Mouse (Mus musculus) brown adipose tissue, adult 24 weeks (tissue): ENCODE measurements around the gene Gm28372. TPM values are rescaled to one million over a fixed set of nuclear protein-coding genes. Genes with fewer than 3 reads are reported as not detected.

Source experiments
- H3K27ac ChIP-seq: fragments of 200-500 bp; replicated peaks from 2 replicates; pipeline ENCODE4 v1.5.1; 2012; ENCODE audit warnings: low read depth, mild to moderate bottlenecking, low read length
- H3K4me1 ChIP-seq: fragments of 200-500 bp; 2 replicates; pipeline ENCODE4 v1.6.1; 2012; ENCODE audit warnings: low read length, mixed read lengths; ENCODE audit not compliant: control insufficient read depth, insufficient read depth, insufficient read length
- H3K4me3 ChIP-seq: fragments of 200-500 bp; 2 replicates; pipeline ENCODE4 v1.5.1; 2012; ENCODE audit warnings: low read depth, mild to moderate bottlenecking, low read length, moderate library complexity; ENCODE audit not compliant: insufficient read depth
- polyA plus RNA-seq: library from polyadenylated mRNA; stranded (reverse); fragments of >200 nt; gene quantifications from 2 replicates; pipeline ENCODE4 v1.2.4, GENCODE M21; 2012; ENCODE audit not compliant: missing spikeins, insufficient read depth, insufficient read length

Gene Gm28372
- polyA plus RNA-seq, 1 experiment, result not detected

DNA sequence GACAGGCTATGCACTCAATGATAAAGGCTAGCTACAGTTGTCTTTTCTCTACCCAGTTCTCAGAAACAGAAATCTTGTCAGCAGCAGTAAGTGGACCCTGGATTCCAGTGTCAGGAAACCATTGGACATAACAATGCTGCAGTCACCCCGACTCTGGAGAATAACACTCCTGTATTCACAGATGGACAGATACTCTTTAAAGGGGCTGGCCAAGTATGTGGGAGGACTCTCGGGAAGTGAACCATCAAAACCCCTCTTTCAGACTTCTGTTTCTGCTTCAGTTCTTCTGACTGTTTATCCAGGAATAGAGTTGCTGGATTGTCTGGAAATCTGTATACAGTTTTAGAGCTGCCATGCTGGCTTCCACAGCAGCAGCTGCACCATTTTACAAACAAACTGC lies 24.8 kb downstream of the Gm28372 start:
- no peaks in the 10 kb centered on the region for H3K4me1 ChIP-seq
- H3K27ac ChIP-seq, result no peak overlapping the region
- H3K4me3 ChIP-seq, result no peak overlapping the region

DNA sequence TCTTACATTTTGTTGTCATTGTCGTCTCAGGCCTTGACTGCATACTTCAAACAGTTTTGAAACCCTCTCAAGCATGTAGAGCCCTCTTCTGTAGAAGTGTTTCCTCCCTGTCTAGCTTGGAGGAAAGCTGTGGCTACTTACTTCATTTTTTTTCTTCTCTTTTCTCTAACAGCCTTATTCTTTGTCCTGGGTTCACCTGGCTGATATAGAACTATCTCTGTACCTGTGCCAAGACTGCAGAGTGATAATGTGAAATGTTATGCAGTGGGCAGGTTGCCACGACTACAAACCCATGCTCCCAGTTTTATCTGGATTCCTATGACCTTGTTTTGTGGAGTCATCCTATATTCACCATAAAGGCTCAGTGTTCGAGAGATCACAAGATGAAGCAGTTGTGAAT lies 25.4 kb downstream of the Gm28372 start:
- H3K4me3 ChIP-seq, result no peak overlapping the region
- H3K4me1 ChIP-seq, result no peaks in the 10 kb centered on the region
- no peak overlapping the region for H3K27ac ChIP-seq

DNA sequence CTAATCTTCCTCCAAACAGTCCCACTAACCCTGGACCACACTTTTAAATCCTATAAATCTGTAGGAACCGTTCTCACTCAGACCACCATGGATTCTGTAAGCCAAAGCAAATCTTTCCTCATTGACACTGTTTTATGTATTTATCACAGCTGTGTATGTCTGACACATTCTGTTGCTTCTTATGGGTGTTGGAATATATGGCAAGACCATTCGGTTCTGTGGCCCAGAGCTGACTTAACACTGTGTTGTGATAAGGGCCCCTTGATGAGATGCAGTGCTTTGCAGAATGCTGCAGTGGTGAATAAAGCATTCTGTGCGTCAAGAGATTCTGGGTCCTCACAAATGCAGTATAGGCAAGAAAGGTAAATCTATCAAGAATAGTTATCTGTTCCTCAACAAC lies 27.1 kb downstream of the Gm28372 start:
- no peaks in the 10 kb centered on the region for H3K4me1 ChIP-seq
- no peak overlapping the region for H3K27ac ChIP-seq
- no peak overlapping the region for H3K4me3 ChIP-seq

DNA sequence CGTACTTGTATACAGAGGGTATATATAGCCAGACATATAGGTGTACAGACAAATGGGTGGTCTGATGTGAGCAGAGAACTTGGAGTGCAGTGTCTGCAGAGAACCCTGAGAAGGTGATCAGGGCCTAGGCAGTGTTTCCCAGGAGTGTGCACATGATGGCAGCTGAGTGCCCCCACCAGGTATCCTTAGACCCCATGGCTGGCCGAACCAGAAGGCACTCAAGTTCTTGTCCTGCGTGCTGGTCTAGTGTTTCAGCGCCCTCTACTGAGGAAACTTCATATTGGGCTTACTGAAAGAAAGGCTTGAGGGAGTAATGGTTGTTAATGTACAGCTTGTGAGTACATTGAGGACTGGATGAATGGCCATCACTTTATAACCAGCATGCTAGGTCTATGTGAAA lies 28.1 kb downstream of the Gm28372 start:
- Histone ChIP-seq H3K4me1 (no peaks in the 10 kb centered on the region), H3K27ac (no peak overlapping the region), H3K4me3 (no peak overlapping the region)

DNA sequence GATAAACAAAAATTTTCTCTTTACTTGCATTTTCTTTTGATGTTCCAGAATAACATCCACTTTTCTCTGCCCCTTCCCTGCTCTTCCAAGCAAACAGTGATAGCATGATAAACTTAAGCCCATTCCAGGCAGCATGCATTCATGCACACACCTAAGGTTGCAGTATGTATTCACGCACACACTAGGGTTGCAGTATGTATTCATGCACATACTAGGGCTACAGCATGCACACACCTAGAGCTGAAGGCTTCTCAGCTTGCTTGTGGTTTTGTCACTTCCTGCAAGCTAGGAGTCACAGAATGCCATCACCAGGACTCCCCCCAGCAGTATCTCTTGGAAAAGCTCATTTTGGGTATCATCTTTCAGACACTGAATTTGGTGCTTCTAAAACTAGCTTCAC lies 31.7 kb downstream of the Gm28372 start:
- Histone ChIP-seq H3K27ac (no peak overlapping the region), H3K4me3 (no peak overlapping the region), H3K4me1 (no peaks in the 10 kb centered on the region)

DNA sequence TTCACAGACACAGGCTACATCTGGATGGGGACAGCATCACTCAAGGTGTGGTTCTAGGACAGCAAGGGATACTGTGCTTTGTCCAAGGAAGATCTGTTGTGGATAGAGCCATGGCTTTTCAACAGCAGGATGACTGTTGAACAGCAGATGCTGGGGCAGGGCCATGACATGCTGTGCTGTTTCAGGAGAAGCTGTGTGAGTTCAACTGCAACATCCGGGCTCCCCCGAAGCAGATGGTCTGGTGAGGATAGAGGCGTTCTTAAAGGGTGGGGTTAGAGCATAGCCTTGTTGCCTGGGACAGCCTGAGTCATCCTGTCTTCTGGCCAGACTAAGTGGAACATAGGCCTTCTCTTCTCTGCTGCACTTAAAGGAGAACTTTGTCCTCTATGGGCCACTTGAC lies 33.8 kb downstream of the Gm28372 start:
- no peak overlapping the region for H3K4me3 ChIP-seq
- no peaks in the 10 kb centered on the region for H3K4me1 ChIP-seq
- no peak overlapping the region for H3K27ac ChIP-seq

DNA sequence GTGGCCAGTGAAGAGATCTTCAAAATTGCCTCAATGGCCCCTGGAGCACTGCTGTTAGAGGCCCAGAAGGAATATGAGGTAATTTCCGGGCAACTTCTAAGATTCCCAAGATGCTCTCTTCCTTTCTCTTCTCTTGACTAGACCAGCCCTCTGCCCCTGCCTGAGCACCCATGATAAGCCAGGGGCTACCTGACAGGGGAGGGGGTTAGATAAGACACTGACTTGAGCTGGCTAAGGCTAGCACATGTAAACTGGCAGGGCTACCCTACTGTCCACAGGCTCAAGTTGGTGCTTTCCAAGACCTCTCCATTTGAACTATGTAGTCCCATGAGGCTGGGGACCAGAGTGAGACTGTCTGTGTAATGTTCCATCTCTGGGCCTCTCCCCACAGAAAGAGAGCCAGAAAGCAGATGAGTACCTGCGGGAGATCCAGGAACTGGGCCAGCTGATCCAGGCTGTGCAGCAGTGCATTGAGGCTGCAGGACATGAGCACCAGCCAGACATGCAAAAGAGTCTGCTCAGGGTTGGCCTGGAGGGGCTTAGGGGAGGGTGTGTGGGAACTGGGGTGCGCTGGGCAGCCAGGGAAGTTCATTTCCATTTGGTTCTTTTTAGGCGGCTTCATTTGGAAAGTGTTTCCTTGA lies 34.9 kb downstream of the Gm28372 start:
- Histone ChIP-seq H3K4me3 (no peak overlapping the region), H3K27ac (no peak overlapping the region), H3K4me1 (no peaks in the 10 kb centered on the region)

DNA sequence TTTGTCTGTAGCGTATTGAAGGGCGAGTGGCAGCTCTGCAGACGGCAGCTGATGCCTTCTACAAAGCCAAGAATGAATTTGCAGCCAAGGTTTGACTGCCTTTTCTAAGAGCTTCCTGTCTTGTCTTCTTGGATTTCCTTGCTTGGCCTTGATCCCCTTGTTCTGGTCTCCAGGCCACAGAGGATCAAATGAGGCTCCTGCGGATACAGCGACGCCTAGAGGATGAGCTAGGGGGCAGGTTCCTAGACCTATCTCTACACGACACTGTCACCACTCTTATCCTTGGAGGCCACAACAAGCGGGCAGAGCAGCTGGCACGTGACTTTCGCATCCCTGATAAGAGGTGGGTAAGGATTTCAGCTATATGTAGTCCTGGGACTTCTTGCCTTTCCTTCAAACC lies 37.1 kb downstream of the Gm28372 start:
- no peak overlapping the region for H3K4me3 ChIP-seq
- H3K27ac ChIP-seq, result no peak overlapping the region
- no peaks in the 10 kb centered on the region for H3K4me1 ChIP-seq

DNA sequence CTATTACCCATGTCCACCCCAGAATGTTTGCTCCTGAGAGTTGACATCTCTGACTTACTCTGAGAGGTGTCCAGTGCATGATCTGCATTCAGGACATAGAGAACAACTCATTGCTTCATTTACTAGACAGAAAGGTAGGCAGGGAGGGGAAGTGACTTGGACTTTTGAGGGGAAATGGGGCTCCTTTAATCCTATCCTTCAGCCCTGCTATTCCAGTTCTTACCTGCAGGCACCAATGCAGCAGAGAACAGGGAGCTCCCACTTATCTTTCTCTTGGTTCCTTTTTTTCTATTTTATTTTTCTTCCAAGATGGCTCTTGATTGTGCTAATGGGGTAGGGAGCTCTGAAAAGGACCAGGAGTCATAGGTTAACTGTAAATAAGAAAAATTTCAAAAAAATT lies 43.4 kb downstream of the Gm28372 start:
- no peak overlapping the region for H3K27ac ChIP-seq
- no peaks in the 10 kb centered on the region; the same call in 1 of the 2 replicates for H3K4me1 ChIP-seq
- H3K4me3 ChIP-seq, result no peak overlapping the region

DNA sequence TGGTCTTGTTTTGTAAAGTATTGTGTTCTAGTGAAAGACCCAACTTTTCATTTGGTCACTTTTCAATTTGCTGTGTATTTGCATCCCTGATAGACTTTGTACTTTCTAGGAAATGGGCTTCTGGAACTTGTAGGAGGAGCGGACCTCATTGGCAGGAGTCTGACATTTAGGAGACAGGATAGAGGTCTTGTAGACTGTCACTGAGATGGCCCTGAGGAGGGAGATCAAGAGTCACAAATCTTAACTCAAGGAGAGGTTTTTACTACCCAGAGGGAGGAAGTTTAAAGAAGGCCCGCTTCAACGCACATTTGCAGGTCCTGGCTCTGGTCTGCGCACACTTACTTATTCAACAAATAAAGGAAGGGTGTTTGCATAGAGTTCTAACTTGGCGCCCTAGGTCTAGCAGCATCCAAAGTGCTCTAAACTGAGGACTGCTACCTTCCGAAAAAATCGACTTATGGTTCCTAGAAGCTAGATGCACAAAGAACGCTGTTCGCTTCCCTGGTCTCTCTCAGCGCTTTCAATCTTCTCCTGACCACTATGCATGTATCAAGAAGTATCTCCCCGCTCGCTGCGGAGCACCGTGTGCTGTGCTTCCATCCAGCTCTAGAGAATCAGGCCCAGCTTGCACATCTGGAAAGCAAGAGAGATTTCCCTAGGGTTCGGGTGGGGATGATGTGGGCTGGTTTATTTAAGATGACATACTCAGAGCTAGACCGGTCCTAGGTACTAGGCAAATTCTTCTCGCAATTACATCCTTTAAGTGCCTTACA lies 44.2 kb downstream of the Gm28372 start:
- no peak overlapping the region for H3K27ac ChIP-seq
- H3K4me1 ChIP-seq, result no peaks in the 10 kb centered on the region; the same call in none of the 2 replicates
- peak overlapping the region; percentile 92 for H3K4me3 ChIP-seq

DNA sequence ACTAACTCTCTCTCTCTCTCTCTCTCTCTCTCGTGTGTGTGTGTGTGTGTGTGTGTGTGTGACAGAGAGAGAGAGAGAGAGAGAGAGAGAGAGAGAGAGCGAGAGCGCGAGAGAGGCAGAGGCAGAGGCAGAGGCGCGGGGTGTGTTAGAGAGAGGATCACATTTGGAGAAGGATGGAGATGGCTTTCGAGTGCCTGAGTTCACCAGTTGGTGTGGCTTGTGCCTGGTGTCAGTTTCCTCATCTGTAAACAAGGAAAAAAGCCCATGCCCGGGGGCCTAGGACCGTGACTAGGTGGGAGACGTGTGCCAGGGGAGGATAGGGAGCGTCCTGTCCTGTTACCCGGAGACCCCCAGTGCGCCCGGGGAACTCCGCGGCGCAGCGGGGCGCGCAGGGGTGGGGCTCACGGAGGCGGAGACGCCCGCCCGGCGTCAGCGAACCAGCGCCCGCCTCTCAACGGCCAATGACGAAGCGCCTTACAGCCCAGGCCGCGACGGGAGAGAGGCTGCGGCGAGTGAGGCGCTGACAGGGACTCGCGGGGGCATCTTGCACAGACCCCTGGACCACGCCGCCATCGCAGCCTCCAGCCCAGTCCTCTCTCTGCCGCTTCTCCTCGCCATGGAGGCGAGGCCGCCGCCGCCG lies 44.9 kb downstream of the Gm28372 start, which contains the start of gene Ptpra:
Ptpra (plus strand) TSS at position 485 of the 640 bp plus-strand sequence.
- Histone ChIP-seq H3K27ac (peak within 1 kb of the TSS; percentile 75), H3K4me3 (peak within 1 kb of the TSS; percentile 92), H3K4me1 (peaks cover 5% of the 10 kb centered on the region)

DNA sequence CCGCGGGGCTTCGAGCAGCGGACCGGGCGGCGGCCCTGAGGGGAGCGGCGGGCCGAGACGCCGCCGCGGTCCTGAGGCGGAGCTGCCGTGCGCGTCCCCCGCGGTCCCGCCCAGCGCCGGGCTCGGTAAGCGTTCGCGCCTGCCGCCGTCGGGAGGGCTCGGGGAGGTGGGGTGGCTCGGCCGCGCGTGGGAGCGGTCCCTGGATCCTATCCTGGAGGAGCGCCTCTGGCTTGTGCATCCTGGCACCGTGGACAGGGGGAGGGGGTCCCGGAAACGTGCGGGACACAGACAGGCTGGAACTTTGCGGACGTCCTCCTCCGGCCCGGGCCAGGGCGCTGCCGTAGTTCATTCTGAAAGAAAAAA lies 45.4 kb downstream of the Gm28372 start:
- peak overlapping the region; percentile 92 for H3K4me3 ChIP-seq
- H3K4me1 ChIP-seq, result peaks cover 5% of the 10 kb centered on the region
- peak overlapping the region; percentile 75 for H3K27ac ChIP-seq

DNA sequence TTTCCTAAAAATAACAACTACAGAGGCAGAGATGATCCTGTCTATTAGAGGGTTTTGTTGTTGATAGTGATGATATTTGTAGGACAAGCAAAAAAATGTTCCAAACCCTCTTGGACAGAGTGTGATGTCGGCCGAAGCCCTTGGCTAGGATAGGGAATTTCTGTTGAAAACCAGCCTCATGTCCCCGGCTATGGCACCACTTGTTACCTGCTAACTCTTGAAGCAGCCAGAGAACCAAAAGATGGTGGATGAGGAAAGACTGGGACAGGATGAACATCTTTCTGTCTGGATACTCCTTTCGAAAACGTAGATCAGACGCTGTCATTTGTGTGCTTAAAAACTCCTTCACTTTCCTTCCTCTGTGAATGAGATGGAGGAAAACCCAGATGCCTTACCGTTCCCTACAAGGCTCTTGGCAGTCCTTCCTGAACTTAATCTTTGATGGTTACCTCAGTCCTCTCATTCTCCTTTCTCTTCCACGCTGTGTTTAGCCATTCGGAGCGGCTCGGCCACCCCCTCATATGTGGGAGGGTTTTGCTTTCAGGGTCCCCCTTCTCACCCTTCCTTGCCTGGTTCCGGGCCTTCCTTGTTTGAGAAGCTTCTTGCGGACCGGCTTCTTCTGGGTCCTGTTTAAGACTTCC lies 46.2 kb downstream of the Gm28372 start:
- Histone ChIP-seq H3K4me1 (peaks cover 5% of the 10 kb centered on the region), H3K4me3 (peak overlapping the region; percentile 92), H3K27ac (no peak overlapping the region)

DNA sequence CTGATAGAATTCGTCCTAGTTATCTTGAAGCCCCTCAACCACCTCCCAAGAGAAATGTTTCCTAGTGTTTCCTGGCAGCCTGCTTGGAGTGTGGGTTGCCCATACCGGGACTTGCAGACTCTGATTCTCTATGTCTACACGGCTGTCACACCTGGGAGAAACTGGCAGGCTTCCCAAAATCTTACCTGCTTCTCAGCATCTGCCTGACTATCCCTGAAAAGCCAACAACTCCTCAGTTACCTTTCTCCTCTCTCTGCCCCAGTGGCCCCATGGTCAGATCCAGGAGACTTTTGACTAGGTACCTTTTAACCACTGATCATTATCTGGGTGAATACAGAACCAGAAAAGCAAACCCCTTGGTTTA lies 46.7 kb downstream of the Gm28372 start:
- Histone ChIP-seq H3K27ac (no peak overlapping the region), H3K4me3 (peak overlapping the region; percentile 92)

DNA sequence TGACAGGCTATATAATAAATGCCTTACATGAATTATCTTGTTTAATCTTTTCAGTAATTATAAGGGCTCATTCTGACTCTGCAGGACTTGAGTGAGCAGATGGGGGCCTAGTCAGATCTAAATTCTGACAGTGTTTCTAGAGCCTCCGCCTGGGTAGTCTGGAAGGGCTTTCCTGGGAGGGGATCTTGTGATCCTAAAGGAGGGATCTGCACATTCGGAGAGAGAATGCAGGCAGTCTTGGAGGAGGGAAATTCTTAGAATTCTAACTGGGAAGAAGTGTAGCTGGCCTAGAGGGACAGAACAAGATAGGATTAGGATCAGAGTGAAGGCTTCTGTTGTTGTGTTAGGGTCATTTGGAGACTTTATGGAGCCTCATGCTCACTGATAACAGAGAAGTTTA lies 47.2 kb downstream of the Gm28372 start:
- Histone ChIP-seq H3K4me1 (peaks cover 5% of the 10 kb centered on the region), H3K27ac (no peak overlapping the region)

More for the DNA sequence above, 46.7 kb downstream of the Gm28372 start:
- peaks cover 5% of the 10 kb centered on the region for H3K4me1 ChIP-seq

More for the DNA sequence above, 47.2 kb downstream of the Gm28372 start:
- H3K4me3 ChIP-seq, result 0 out of 2 replicates have a peak overlapping the region, but pooled peaks have one; percentile 5
